In genomic region chr5:112718655-112719306, GRCm38 (mm10) we compare ENCODE assay signal across 7 mouse cellular contexts.
DNase-seq lines count a peak whose midpoint lies in the region; ATAC-seq and TF ChIP-seq lines count a peak whose summit lies in the region.

No protein-coding gene starts in this region.

- 24% methylated on average over 12 of the region's 12 CpGs for WGBS in hindbrain, embryonic 16.5 days
- whole genome bisulfite sequencing in lung, embryonic 15.5 days = 39% methylated on average over 12 of the region's 12 CpGs

- TF ChIP-seq POLR2A in MEL (IDR thresholded peaks at IDR 0.05; ENCODE audit: control insufficient read depth in 1 of 2, insufficient read depth in 1 of 2, low read depth in 1 of 2, low read length in 2 of 2, poor library complexity in 1 of 2) = no peak

- TF ChIP-seq RAD21 in MEL (IDR thresholded peaks at IDR 0.05; ENCODE audit: low read depth, low read length) = no peak

- H3K36me3 ChIP-seq in MEL (ENCODE audit: control insufficient read depth in 1 of 2, insufficient read depth in 2 of 2, low read length in 2 of 2) = no peaks in the 10 kb centered on the region
- H3K36me3 ChIP-seq in hindbrain, embryonic 16.5 days (ENCODE audit: control insufficient read depth, insufficient read depth, low read length) = no peaks in the 10 kb centered on the region
- no peaks in the 10 kb centered on the region for H3K36me3 ChIP-seq in lung, embryonic 15.5 days

- no peak for TF ChIP-seq EP300 in MEL (IDR thresholded peaks at IDR 0.05; ENCODE audit: low read depth in 1 of 2, low read length in 2 of 2)

- H3K4me2 ChIP-seq in hindbrain, embryonic 16.5 days (ENCODE audit: low read length) = no peak overlapping the region
- no peak overlapping the region for H3K4me2 ChIP-seq in lung, embryonic 15.5 days

- peak; percentile 63 for DNase-seq in 3T3-L1 (ENCODE audit: low read depth, low spot score)
- DNase-seq in MEL (ENCODE audit: low read depth, low spot score) = peak; percentile 67
- DNase-seq in embryo, embryonic 9.5 days (ENCODE audit: extremely low spot score) = peak; percentile 84
- peak; percentile 73 for DNase-seq in ovary, postnatal 36 days (ENCODE audit: low spot score)
- no peak for DNase-seq in T-cell, adult 2 months (ENCODE audit: low spot score)

- no peaks in the 10 kb centered on the region for H3K9me3 ChIP-seq in MEL (replicated peaks; ENCODE audit: insufficient read depth, low read length)
- no peaks in the 10 kb centered on the region for H3K9me3 ChIP-seq in hindbrain, embryonic 16.5 days (ENCODE audit: control insufficient read depth, low read length)
- H3K9me3 ChIP-seq in lung, embryonic 15.5 days = no peaks in the 10 kb centered on the region

- H3K27ac ChIP-seq in MEL (ENCODE audit: control insufficient read depth, low read depth, low read length) = no peak overlapping the region
- no peak overlapping the region for H3K27ac ChIP-seq in hindbrain, embryonic 16.5 days (ENCODE audit: low read depth, low read length)
- no peak overlapping the region for H3K27ac ChIP-seq in lung, embryonic 15.5 days

- no peaks in the 10 kb centered on the region for H3K4me1 ChIP-seq in MEL (ENCODE audit: control insufficient read depth in 1 of 2, insufficient read depth in 2 of 2, low read length in 2 of 2)
- H3K4me1 ChIP-seq in hindbrain, embryonic 16.5 days (ENCODE audit: control insufficient read depth, insufficient read depth, low read depth, low read length) = peaks cover 11% of the 10 kb centered on the region; the same call in 1 of the 2 replicates
- H3K4me1 ChIP-seq in lung, embryonic 15.5 days = no peaks in the 10 kb centered on the region

- peak; percentile 37 for ATAC-seq in hindbrain, embryonic 16.5 days
- peak; percentile 35; the same call in 1 of the 2 replicates for ATAC-seq in lung, embryonic 15.5 days (ENCODE audit: borderline replicate concordance, extremely low read depth, low FRiP score, low TSS enrichment)

- H3K4me3 ChIP-seq in MEL (ENCODE audit: control insufficient read depth in 1 of 2, insufficient read depth in 1 of 2, low read depth in 2 of 2, low read length in 2 of 2) = no peak overlapping the region
- no peak overlapping the region for H3K4me3 ChIP-seq in hindbrain, embryonic 16.5 days (ENCODE audit: low read length)
- H3K4me3 ChIP-seq in lung, embryonic 15.5 days = no peak overlapping the region

- no peaks in the 10 kb centered on the region for H3K79me2 ChIP-seq in MEL (ENCODE audit: control insufficient read depth, insufficient read depth, low read length, poor library complexity)

- H3K27me3 ChIP-seq in MEL (ENCODE audit: control insufficient read depth in 1 of 2, insufficient read depth in 2 of 2, low read length in 2 of 2) = no peaks in the 10 kb centered on the region
- H3K27me3 ChIP-seq in hindbrain, embryonic 16.5 days (replicated peaks; ENCODE audit: control insufficient read depth, insufficient read depth, low read length) = no peaks in the 10 kb centered on the region
- H3K27me3 ChIP-seq in lung, embryonic 15.5 days = no peaks in the 10 kb centered on the region

- TF ChIP-seq CTCF in MEL (IDR thresholded peaks at IDR 0.05 in 2 of 3, conservative IDR thresholded peaks at IDR 0.05 in 1 of 3; ENCODE audit: control insufficient read depth in 1 of 3, insufficient read depth in 1 of 3, low read depth in 2 of 3, low read length in 3 of 3, poor library complexity in 1 of 3, severe bottlenecking in 1 of 3) = no peak

- no peak overlapping the region for H3K9ac ChIP-seq in MEL (ENCODE audit: control insufficient read depth, low read depth, low read length, poor library complexity, severe bottlenecking)
- H3K9ac ChIP-seq in hindbrain, embryonic 16.5 days (ENCODE audit: low read depth, low read length) = no peak overlapping the region
- no peak overlapping the region for H3K9ac ChIP-seq in lung, embryonic 15.5 days

TF ChIP-seq in MEL, 35 proteins besides CTCF, POLR2A, EP300 and RAD21:
- TF ChIP-seq SIN3A (IDR thresholded peaks at IDR 0.05; ENCODE audit: low read length) (peak; percentile 61; the same call in 1 of the 2 replicates), TCF12 (IDR thresholded peaks at IDR 0.05; ENCODE audit: low read depth, low read length) (no peak)
